Mouse (Mus musculus) liver, adult 2 months (tissue): ENCODE results near the gene Ccl17. TPM values are rescaled to one million over a fixed set of nuclear protein-coding genes. Genes with fewer than 3 reads are reported as not detected.
A peak's percentile ranks its signal among the peaks of the same experiment; 100 is the strongest.

Source experiments
- DNase-seq: peaks from one replicate; pipeline ENCODE4 v3.0.0-alpha.2; 2011; ENCODE audit warnings: low read depth, low spot score; ENCODE audit errors: extremely low read depth
- H3K27ac ChIP-seq: fragments of 200-500 bp; replicated peaks from 2 replicates; pipeline ENCODE4 v1.5.1; 2012; ENCODE audit warnings: low read depth, mild to moderate bottlenecking, control low read depth, inconsistent platforms, low read length; ENCODE audit not compliant: insufficient read depth
- H3K27me3 ChIP-seq: fragments of 200-500 bp; 2 replicates; pipeline ENCODE4 v1.6.1; 2012; ENCODE audit warnings: mild to moderate bottlenecking, moderate library complexity, low read length, inconsistent platforms; ENCODE audit not compliant: control insufficient read depth, insufficient read depth
- H3K36me3 ChIP-seq: fragments of 200-500 bp; 2 replicates; pipeline ENCODE4 v1.6.1; 2012; ENCODE audit warnings: low read length, inconsistent platforms; ENCODE audit not compliant: control insufficient read depth, insufficient read depth
- H3K4me1 ChIP-seq: fragments of 200-500 bp; 2 replicates; pipeline ENCODE4 v1.6.1; 2011; ENCODE audit warnings: low read length; ENCODE audit not compliant: control insufficient read depth, insufficient read depth
- H3K4me3 ChIP-seq: fragments of 200-500 bp; 2 replicates; pipeline ENCODE4 v1.5.1; 2011; ENCODE audit warnings: low read depth, mild to moderate bottlenecking, control low read depth, low read length, moderate library complexity; ENCODE audit not compliant: insufficient read depth
- H3K79me2 ChIP-seq: fragments of 200-500 bp; 2 replicates; pipeline ENCODE4 v1.6.1; 2012; ENCODE audit warnings: inconsistent platforms, mild to moderate bottlenecking, low read length, moderate library complexity; ENCODE audit not compliant: control insufficient read depth, insufficient read depth
- H3K9ac ChIP-seq: fragments of 200-500 bp; 2 replicates; pipeline ENCODE4 v1.6.1; 2012; ENCODE audit warnings: low read depth, mild to moderate bottlenecking, control low read depth, inconsistent platforms, low read length
- CTCF ChIP-seq: fragments of 200-500 bp; IDR thresholded peaks from 2 replicates; pipeline ENCODE4 v1.5.1; 2011; ENCODE audit warnings: low read depth, low read length, control low read depth
- POLR2A ChIP-seq: fragments of 200-500 bp; IDR thresholded peaks from 2 replicates; pipeline ENCODE4 v1.6.1; 2011; ENCODE audit warnings: low read length, control low read depth; ENCODE audit not compliant: insufficient read depth; ENCODE audit errors: extremely low read depth
- WGBS: fragments of 180-500 bp; shearing (Covaris S2); methylation state at CpG from one replicate; pipeline ENCODE4 v1.1.7; 2018; 5-methylcytosine and 5-hydroxymethylcytosine counted together
- polyA plus RNA-seq: library from polyadenylated mRNA; depleted of rRNA; stranded (reverse); fragments of >200 nt; gene quantifications from 2 replicates; pipeline ENCODE4 v1.2.3, GENCODE M21; 2012
- total RNA-seq: library from RNA; depleted of rRNA; stranded (reverse); fragments of >200 nt; gene quantifications from 2 replicates; pipeline ENCODE4 v1.2.3, GENCODE M21; 2014

Ccl17 gene
- total and polyA plus RNA-seq, 2 experiments = 0.21 TPM; not detected in 1

DNA sequence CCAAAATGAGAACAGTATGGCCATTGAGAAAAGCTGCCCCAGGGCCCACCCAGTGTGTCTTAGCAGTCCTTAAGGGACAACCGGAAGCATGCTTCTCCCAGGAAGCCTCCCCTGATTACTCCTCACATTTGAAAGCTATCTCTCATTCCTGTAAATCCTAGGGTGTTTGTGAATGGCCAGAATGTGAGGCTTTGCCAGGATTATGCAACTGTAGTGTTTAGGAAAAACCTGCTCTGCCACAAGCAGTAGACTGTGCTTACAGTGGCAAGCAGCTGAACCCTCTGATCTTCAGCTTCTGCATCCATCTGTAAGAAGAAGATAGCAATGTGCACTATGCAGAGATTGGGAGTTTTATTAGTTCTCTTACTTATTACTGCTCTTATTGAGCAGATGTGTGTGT lies 35.7 kb upstream of the Ccl17 start:
- H3K4me1 ChIP-seq = no peaks in the 10 kb centered on the region; the same call in 1 of the 2 replicates
- no peak overlapping the region for H3K4me3 ChIP-seq
- H3K36me3 ChIP-seq = no peaks in the 10 kb centered on the region
- no peak overlapping the region for H3K9ac ChIP-seq
- H3K27me3 ChIP-seq = peaks cover 11% of the 10 kb centered on the region
- no peaks in the 10 kb centered on the region for H3K79me2 ChIP-seq
- TF ChIP-seq POLR2A = no peak
- TF ChIP-seq CTCF = no peak
- 85% methylated on average over 1 of the region's 1 CpGs for WGBS
- no peak overlapping the region for H3K27ac ChIP-seq
- no peak for DNase-seq

DNA sequence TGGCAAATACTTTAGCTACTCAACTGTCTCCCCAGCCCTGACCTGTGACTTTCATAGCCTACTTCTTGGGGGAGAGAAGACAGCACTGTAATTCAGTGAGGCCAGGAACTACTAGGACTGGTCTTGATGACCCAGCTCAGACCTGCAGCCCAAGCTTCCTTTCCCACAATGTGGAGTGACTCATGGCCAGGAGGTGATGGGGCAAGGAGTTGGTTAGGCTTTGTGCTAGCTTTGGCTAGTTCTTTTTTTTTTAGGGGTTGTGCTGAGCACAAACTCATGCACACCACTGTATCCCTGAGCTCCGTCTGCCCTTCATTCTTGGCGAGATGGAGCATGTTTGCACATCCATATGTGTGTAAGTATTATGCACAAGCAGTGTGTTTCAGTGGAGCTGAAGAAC lies 33.9 kb upstream of the Ccl17 start:
- no peak for DNase-seq
- TF ChIP-seq CTCF (no peak), POLR2A (no peak)
- WGBS = 75% methylated on average over 2 of the region's 2 CpGs
- no peaks in the 10 kb centered on the region; the same call in 1 of the 2 replicates for H3K4me1 ChIP-seq
- H3K27ac ChIP-seq = no peak overlapping the region
- H3K27me3 ChIP-seq = peaks cover 11% of the 10 kb centered on the region
- H3K4me3 ChIP-seq = no peak overlapping the region
- no peaks in the 10 kb centered on the region for H3K36me3 ChIP-seq
- H3K79me2 ChIP-seq = no peaks in the 10 kb centered on the region
- H3K9ac ChIP-seq = no peak overlapping the region

DNA sequence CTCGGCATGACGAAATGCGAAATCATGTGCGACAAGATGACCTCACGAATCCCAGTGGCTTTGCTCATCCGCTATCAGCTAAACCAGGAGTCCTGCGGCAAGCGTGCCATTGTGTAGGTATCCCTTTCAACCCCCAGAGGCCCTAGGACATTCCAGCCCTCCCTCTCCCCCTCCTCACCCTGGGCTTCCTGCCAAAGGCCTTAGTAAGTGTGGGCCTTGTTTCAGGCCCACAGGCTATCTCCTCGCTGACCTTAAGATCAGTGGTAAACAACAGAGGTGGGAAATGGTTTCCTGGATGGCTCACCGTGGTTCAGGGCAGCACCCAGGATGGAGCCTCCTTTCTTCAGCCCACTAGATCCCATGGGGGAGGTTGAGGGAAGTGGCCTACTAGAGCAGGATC lies 32.2 kb upstream of the Ccl17 start:
- Histone ChIP-seq H3K79me2 (no peaks in the 10 kb centered on the region), H3K36me3 (no peaks in the 10 kb centered on the region), H3K27me3 (peaks cover 2% of the 10 kb centered on the region), H3K4me1 (no peaks in the 10 kb centered on the region; the same call in 1 of the 2 replicates), H3K4me3 (no peak overlapping the region), H3K9ac (no peak overlapping the region), H3K27ac (no peak overlapping the region)
- 58% methylated on average over 10 of the region's 10 CpGs for WGBS
- no peak for DNase-seq
- no peak for TF ChIP-seq POLR2A
- TF ChIP-seq CTCF = no peak

DNA sequence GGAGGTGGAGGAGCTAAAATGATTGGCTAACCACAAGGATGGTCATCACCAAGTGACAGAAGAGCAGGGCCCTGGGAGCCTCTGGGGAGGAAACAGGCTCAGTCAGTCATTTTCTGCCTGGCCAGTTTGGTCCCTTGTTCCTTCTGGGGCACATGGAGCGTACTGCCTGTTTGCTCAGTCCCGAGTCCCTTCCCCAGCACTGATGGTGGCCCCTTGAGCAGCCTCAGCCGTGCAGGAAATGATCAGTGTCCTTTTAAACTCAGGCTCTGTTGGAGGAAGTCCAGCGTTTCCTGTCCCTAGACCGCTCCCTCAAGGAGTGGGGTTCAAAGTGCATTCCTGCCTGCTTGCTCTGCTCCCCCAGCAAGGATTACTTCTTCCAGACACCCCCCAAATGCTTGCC lies 31.8 kb upstream of the Ccl17 start:
- no peak overlapping the region for H3K4me3 ChIP-seq
- H3K36me3 ChIP-seq = no peaks in the 10 kb centered on the region
- WGBS = 53% methylated on average over 5 of the region's 5 CpGs
- H3K79me2 ChIP-seq = no peaks in the 10 kb centered on the region
- no peaks in the 10 kb centered on the region; the same call in 1 of the 2 replicates for H3K4me1 ChIP-seq
- H3K9ac ChIP-seq = no peak overlapping the region
- no peaks in the 10 kb centered on the region for H3K27me3 ChIP-seq
- no peak overlapping the region for H3K27ac ChIP-seq
- TF ChIP-seq CTCF (no peak), POLR2A (no peak)
- peak; percentile 15 for DNase-seq

DNA sequence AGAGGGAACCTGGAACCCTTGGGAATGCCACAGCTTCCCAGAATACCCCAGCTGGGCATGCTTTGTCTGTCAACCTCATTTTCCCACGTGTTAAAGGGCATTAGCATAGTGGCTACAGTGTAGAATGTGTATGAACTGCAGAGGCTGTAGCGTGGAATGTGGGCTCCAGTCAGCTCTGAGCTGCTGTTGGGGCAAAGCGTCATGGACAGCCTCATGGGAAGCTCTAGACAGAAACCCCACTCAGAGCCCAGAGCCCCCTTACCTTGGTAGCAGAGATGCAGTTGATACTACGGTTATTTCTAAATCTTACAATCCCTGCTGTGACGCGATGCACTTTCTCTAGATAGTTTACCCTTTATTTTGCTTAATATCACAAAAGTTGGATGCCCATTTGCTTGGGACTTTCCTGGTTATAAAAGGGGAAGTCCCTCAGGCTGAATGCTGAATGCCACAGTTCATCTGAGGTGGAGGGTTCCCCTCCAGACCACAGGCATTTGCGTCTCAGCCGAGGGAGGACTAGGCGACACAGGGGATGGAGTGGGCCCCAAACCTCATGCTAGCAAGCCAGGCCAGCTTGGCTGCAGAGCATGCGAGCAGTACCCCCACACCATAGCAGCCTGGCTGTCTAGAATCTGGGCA lies 31.2 kb upstream of the Ccl17 start:
- Histone ChIP-seq H3K27me3 (no peaks in the 10 kb centered on the region), H3K9ac (no peak overlapping the region), H3K36me3 (no peaks in the 10 kb centered on the region), H3K4me3 (no peak overlapping the region), H3K27ac (no peak overlapping the region), H3K79me2 (no peaks in the 10 kb centered on the region), H3K4me1 (no peaks in the 10 kb centered on the region; the same call in 1 of the 2 replicates)
- 74% methylated on average over 10 of the region's 10 CpGs for WGBS
- DNase-seq = no peak
- TF ChIP-seq POLR2A = no peak
- TF ChIP-seq CTCF = no peak

DNA sequence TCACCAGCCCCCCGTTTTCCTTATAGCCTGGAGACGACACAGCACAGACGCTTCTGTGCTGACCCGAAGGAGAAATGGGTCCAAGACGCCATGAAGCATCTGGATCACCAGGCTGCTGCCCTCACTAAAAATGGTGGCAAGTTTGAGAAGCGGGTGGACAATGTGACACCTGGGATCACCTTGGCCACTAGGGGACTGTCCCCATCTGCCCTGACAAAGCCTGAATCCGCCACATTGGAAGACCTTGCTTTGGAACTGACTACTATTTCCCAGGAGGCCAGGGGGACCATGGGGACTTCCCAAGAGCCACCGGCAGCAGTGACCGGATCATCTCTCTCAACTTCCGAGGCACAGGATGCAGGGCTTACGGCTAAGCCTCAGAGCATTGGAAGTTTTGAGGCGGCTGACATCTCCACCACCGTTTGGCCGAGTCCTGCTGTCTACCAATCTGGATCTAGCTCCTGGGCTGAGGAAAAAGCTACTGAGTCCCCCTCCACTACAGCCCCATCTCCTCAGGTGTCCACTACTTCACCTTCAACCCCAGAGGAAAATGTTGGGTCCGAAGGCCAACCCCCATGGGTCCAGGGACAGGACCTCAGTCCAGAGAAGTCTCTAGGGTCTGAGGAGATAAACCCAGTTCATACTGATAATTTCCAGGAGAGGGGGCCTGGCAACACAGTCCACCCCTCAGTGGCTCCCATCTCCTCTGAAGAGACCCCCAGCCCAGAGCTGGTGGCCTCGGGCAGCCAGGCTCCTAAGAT lies 30.5 kb upstream of the Ccl17 start:
- no peaks in the 10 kb centered on the region for H3K27me3 ChIP-seq
- DNase-seq = no peak
- no peak overlapping the region for H3K4me3 ChIP-seq
- H3K36me3 ChIP-seq = no peaks in the 10 kb centered on the region
- TF ChIP-seq POLR2A = no peak
- TF ChIP-seq CTCF = no peak
- 94% methylated on average over 16 of the region's 16 CpGs for WGBS
- H3K27ac ChIP-seq = no peak overlapping the region
- no peak overlapping the region for H3K9ac ChIP-seq
- H3K79me2 ChIP-seq = no peaks in the 10 kb centered on the region
- no peaks in the 10 kb centered on the region; the same call in 1 of the 2 replicates for H3K4me1 ChIP-seq
